Mouse (Mus musculus): Measurements from ENCODE around the gene Vps25. TPM values are rescaled to one million over a fixed set of nuclear protein-coding genes. Genes with fewer than 3 reads are reported as not detected.

Gene Vps25
- polyA plus RNA-seq, 1 experiment from 2014 or later: 163 TPM

- ATAC-seq (replicated peaks; ENCODE audit: low FRiP score) (no peak), DNase-seq (ENCODE audit: low spot score) (no peak)
- no peaks in the 10 kb centered on the region for H3K27me3 ChIP-seq (replicated peaks; ENCODE audit: control insufficient read depth, insufficient read depth, low read length)
- peaks cover under 1% of the 10 kb centered on the region; the same call in 1 of the 2 replicates for H3K4me1 ChIP-seq (replicated peaks; ENCODE audit: control insufficient read depth, insufficient read depth, low read length)
- H3K9me3 ChIP-seq (ENCODE audit: control insufficient read depth, low read length): no peaks in the 10 kb centered on the region
- no peak overlapping the region for H3K27ac ChIP-seq (ENCODE audit: low read depth, low read length)
- H3K4me3 ChIP-seq (ENCODE audit: low read depth, low read length): no peak overlapping the region
- no peak overlapping the region for H3K4me2 ChIP-seq
- no peak overlapping the region for H3K9ac ChIP-seq (ENCODE audit: low read depth, low read length)
- peaks cover 42% of the 10 kb centered on the region for H3K36me3 ChIP-seq (ENCODE audit: control insufficient read depth, insufficient read depth, low read length)
- WGBS: 96% methylated on average over 8 of the region's 8 CpGs
These were observed 41.7 kb downstream of the Vps25 start for GRCm38 (mm10) chr11:101295191-101295590.

DNA sequence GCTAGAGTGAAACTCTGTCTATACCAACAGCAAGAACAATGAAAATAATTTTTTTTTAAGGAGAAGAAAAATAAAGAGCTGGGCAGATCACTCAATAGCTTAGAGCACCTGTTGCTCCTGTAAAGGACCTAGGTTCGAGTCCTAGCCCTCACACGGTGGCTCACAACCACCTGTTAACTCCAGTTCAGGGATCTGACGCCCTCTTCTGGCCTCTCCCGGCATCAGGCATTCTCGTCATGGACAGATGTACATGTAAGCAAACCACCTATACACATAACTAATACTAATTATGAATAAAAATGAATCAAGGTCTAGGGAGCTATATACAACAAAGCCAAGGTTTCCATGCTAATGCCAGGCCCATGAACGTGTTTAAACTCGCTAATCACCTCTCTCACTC, 47.4 kb downstream of the Vps25 start:
- Histone ChIP-seq H3K27ac (ENCODE audit: low read depth, low read length) (no peak overlapping the region), H3K9me3 (ENCODE audit: control insufficient read depth, low read length) (no peaks in the 10 kb centered on the region)
- WGBS: 60% methylated on average over 7 of the region's 7 CpGs

DNA sequence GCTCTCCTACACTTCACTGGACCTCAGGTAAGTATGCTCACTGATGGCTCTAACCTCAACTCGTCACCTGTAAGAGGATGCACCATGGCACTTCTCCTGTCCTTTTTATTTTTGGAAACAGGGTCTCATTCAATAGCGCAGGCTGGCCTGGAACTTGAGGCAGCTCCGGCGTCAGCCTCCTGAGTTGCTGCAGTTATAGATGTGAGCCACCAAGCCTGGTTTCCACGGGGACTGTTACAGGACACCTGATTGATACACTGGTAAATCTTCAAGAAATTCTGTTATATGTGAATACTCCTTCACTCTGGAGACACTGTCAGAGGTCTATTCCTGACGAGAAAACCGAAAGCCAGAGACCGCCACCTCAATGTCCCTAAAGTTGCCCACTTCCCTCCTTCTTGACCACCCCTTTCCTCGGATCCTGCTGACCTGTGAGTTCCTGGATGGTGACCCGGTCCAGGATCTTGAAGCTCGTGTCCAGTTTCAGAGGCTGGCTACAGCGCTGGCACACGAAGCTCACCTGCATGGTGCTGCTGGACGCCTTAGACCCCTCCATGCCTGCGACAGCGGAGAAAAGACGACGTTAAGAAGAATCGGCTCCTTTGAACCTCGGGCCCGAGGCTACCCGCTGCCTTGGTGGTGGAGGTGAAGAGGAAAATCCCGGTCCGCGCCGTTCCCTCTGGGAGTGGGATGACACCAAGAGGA, 47.9 kb downstream of the Vps25 start:
- H3K36me3 ChIP-seq (ENCODE audit: control insufficient read depth, insufficient read depth, low read length): peaks cover 8% of the 10 kb centered on the region; the same call in 1 of the 2 replicates
- peak overlapping the region; percentile 91 for H3K4me2 ChIP-seq
- H3K9ac ChIP-seq (ENCODE audit: low read depth, low read length): peak overlapping the region; percentile 85
- H3K4me3 ChIP-seq (ENCODE audit: low read depth, low read length): peak overlapping the region; percentile 86
- H3K27me3 ChIP-seq (replicated peaks; ENCODE audit: control insufficient read depth, insufficient read depth, low read length): no peaks in the 10 kb centered on the region
- ATAC-seq (replicated peaks; ENCODE audit: low FRiP score) (peak; percentile 39), DNase-seq (ENCODE audit: low spot score) (no peak)
- 10% methylated on average over 26 of the region's 26 CpGs for WGBS
- no peaks in the 10 kb centered on the region for H3K9me3 ChIP-seq (ENCODE audit: control insufficient read depth, low read length)
- H3K27ac ChIP-seq (ENCODE audit: low read depth, low read length): peak overlapping the region; percentile 39; the same call in 1 of the 2 replicates
- H3K4me1 ChIP-seq (replicated peaks; ENCODE audit: control insufficient read depth, insufficient read depth, low read length): peaks cover 11% of the 10 kb centered on the region

More for the DNA sequence above, 47.4 kb downstream of the Vps25 start:
- Histone ChIP-seq H3K27me3 (replicated peaks; ENCODE audit: control insufficient read depth, insufficient read depth, low read length) (no peaks in the 10 kb centered on the region), H3K36me3 (ENCODE audit: control insufficient read depth, insufficient read depth, low read length) (peaks cover 8% of the 10 kb centered on the region; the same call in 1 of the 2 replicates), H3K9ac (ENCODE audit: low read depth, low read length) (peak overlapping the region; percentile 85), H3K4me2 (peak overlapping the region; percentile 91), H3K4me3 (ENCODE audit: low read depth, low read length) (peak overlapping the region; percentile 86), H3K4me1 (replicated peaks; ENCODE audit: control insufficient read depth, insufficient read depth, low read length) (peaks cover 11% of the 10 kb centered on the region)
- ATAC-seq (replicated peaks; ENCODE audit: low FRiP score) (no peak), DNase-seq (ENCODE audit: low spot score) (no peak)

DNA sequence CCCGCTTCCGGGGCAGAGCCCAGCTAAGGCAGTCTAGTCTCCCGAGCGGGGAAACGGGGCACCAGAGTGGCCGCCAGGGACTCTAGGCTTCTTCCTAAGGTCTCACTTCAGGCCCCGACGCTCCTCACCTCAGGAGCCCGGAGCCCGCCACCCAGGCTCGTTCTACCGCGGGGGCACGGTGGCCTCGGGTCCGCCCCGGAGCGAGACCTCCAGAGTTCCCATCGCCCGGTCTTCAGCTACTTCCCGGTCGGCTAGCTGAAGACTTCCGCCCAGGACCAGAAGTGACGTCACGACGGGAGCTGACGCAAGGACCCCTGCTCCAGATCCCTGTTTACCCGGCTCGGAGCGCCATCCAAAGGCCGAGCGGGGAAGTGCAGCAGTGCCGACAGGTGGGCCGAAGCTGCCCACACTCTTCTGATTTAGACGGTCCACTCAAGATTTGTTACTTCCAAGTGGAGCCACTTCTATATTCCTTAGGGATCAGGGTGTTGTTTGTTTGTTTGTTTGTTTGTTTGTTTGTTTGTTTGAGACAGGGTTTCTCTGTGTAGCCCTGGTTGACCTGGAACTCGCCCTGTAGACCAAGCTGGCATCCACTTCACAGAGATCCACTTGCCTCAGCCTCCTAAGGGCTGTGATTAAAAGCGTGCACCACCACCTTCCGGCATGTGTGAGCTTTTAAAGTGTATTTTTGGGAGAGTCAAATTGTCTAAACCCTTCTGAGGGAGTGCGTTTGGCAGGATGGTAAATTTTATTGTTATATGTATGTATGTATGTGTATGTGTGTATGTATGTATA, 48.7 kb downstream of the Vps25 start, which contains the start of gene Becn1:
Gene Becn1 (minus strand): TSS at position 283 of the 795 bp plus-strand sequence.
- no peaks in the 10 kb centered on the region for H3K9me3 ChIP-seq (ENCODE audit: control insufficient read depth, low read length)
- peaks cover 8% of the 10 kb centered on the region; the same call in 1 of the 2 replicates for H3K36me3 ChIP-seq (ENCODE audit: control insufficient read depth, insufficient read depth, low read length)
- H3K27me3 ChIP-seq (replicated peaks; ENCODE audit: control insufficient read depth, insufficient read depth, low read length): no peaks in the 10 kb centered on the region
- H3K27ac ChIP-seq (ENCODE audit: low read depth, low read length): peak within 1 kb of the TSS; percentile 39; the same call in 1 of the 2 replicates
- peak within 1 kb of the TSS; percentile 86 for H3K4me3 ChIP-seq (ENCODE audit: low read depth, low read length)
- ATAC-seq (replicated peaks; ENCODE audit: low FRiP score) (peak; percentile 93), DNase-seq (ENCODE audit: low spot score) (peak; percentile 96)
- H3K4me2 ChIP-seq: peak within 1 kb of the TSS; percentile 91
- peaks cover 11% of the 10 kb centered on the region for H3K4me1 ChIP-seq (replicated peaks; ENCODE audit: control insufficient read depth, insufficient read depth, low read length)
- H3K9ac ChIP-seq (ENCODE audit: low read depth, low read length): peak within 1 kb of the TSS; percentile 85
- 7% methylated on average over 38 of the region's 39 CpGs for whole genome bisulfite sequencing

- Histone ChIP-seq H3K4me2 (no peak overlapping the region), H3K9ac (ENCODE audit: low read depth, low read length) (no peak overlapping the region), H3K36me3 (ENCODE audit: control insufficient read depth, insufficient read depth, low read length) (no peaks in the 10 kb centered on the region), H3K27ac (ENCODE audit: low read depth, low read length) (no peak overlapping the region), H3K27me3 (replicated peaks; ENCODE audit: control insufficient read depth, insufficient read depth, low read length) (no peaks in the 10 kb centered on the region), H3K4me3 (ENCODE audit: low read depth, low read length) (no peak overlapping the region), H3K4me1 (replicated peaks; ENCODE audit: control insufficient read depth, insufficient read depth, low read length) (no peaks in the 10 kb centered on the region), H3K9me3 (ENCODE audit: control insufficient read depth, low read length) (no peaks in the 10 kb centered on the region)
- DNase-seq (ENCODE audit: low spot score) (no peak), ATAC-seq (replicated peaks; ENCODE audit: low FRiP score) (no peak)
- WGBS: 32% methylated on average over 5 of the region's 5 CpGs
These were observed 54.2 kb downstream of the Vps25 start for GRCm38 (mm10) chr11:101307744-101308143.

Other genes starting within 250 kb of the Vps25 start
- gene Atp6v0a1, start 244.3 kb upstream of the Vps25 start, polyA plus RNA-seq (2014; fragmentation: Nextera tagmentation; extraction: Ambion mirVana): 55.4 and 60.0 TPM in 2 replicates
- gene Naglu, start 183.7 kb upstream of the Vps25 start, polyA plus RNA-seq (2014; fragmentation: Nextera tagmentation; extraction: Ambion mirVana): 7.7 and 8.0 TPM in 2 replicates
- 0.12 and 0.27 TPM in 2 replicates for gene Hsd17b1, start 175.3 kb upstream of the Vps25 start, polyA plus RNA-seq (2014; fragmentation: Nextera tagmentation; extraction: Ambion mirVana)
- 43.3 and 45.8 TPM in 2 replicates for gene Coasy, start 171.1 kb upstream of the Vps25 start, polyA plus RNA-seq (2014; fragmentation: Nextera tagmentation; extraction: Ambion mirVana)
- gene Mlx, start 166.4 kb upstream of the Vps25 start, polyA plus RNA-seq (2014; fragmentation: Nextera tagmentation; extraction: Ambion mirVana): 45.3 and 45.6 TPM in 2 replicates
- gene Psmc3ip, start 158.3 kb upstream of the Vps25 start, polyA plus RNA-seq (2014; fragmentation: Nextera tagmentation; extraction: Ambion mirVana): 40.7 and 42.8 TPM in 2 replicates
- gene Retreg3, start 133.8 kb upstream of the Vps25 start, polyA plus RNA-seq (2014; fragmentation: Nextera tagmentation; extraction: Ambion mirVana): 11.5 and 12.2 TPM in 2 replicates
- gene Tubg1, start 133.8 kb upstream of the Vps25 start, polyA plus RNA-seq (2014; fragmentation: Nextera tagmentation; extraction: Ambion mirVana): 82.3 and 85.3 TPM in 2 replicates
- 1.3 and 1.8 TPM in 2 replicates for gene Tubg2, start 97.8 kb upstream of the Vps25 start, polyA plus RNA-seq (2014; fragmentation: Nextera tagmentation; extraction: Ambion mirVana)
- 0.34 and 0.40 TPM in 2 replicates for gene Cntnap1, start 83.2 kb upstream of the Vps25 start, polyA plus RNA-seq (2014; fragmentation: Nextera tagmentation; extraction: Ambion mirVana)
- gene Plekhh3, start 82.4 kb upstream of the Vps25 start, polyA plus RNA-seq (2014; fragmentation: Nextera tagmentation; extraction: Ambion mirVana): 3.4 and 3.8 TPM in 2 replicates
- 0.10 TPM in 1 of 2 replicates, not detected in the other for gene Ccr10, start 78.3 kb upstream of the Vps25 start, polyA plus RNA-seq (2014; fragmentation: Nextera tagmentation; extraction: Ambion mirVana)
- gene Ezh1, start 27.2 kb upstream of the Vps25 start, polyA plus RNA-seq (2014; fragmentation: Nextera tagmentation; extraction: Ambion mirVana): 11.8 and 12.4 TPM in 2 replicates
- gene Ramp2, start 7.7 kb upstream of the Vps25 start, polyA plus RNA-seq (2014; fragmentation: Nextera tagmentation; extraction: Ambion mirVana): 62.4 and 64.2 TPM in 2 replicates
- gene Wnk4, start 6.9 kb downstream of the Vps25 start, polyA plus RNA-seq (2014; fragmentation: Nextera tagmentation; extraction: Ambion mirVana): 18.5 and 19.7 TPM in 2 replicates
- gene Cntd1, start 25.3 kb downstream of the Vps25 start, polyA plus RNA-seq (2014; fragmentation: Nextera tagmentation; extraction: Ambion mirVana): 1.2 and 1.4 TPM in 2 replicates
- gene Coa3, start 25.4 kb downstream of the Vps25 start, polyA plus RNA-seq (2014; fragmentation: Nextera tagmentation; extraction: Ambion mirVana): 190 and 197 TPM in 2 replicates
- gene Becn1, start 48.6 kb downstream of the Vps25 start, polyA plus RNA-seq (2014; fragmentation: Nextera tagmentation; extraction: Ambion mirVana): 134 and 148 TPM in 2 replicates
- gene Psme3, start 62.5 kb downstream of the Vps25 start, polyA plus RNA-seq (2014; fragmentation: Nextera tagmentation; extraction: Ambion mirVana): 201 and 221 TPM in 2 replicates
- 2.9 and 3.2 TPM in 2 replicates for gene Aoc2, start 71.4 kb downstream of the Vps25 start, polyA plus RNA-seq (2014; fragmentation: Nextera tagmentation; extraction: Ambion mirVana)
- 0.08 TPM in 1 of 2 replicates, not detected in the other for gene Aoc3, start 76.9 kb downstream of the Vps25 start, polyA plus RNA-seq (2014; fragmentation: Nextera tagmentation; extraction: Ambion mirVana)
- gene G6pc, start 113.9 kb downstream of the Vps25 start, polyA plus RNA-seq (2014; fragmentation: Nextera tagmentation; extraction: Ambion mirVana): not detected in 2 replicates
- gene Aarsd1, start 163.9 kb downstream of the Vps25 start, polyA plus RNA-seq (2014; fragmentation: Nextera tagmentation; extraction: Ambion mirVana): 92.3 and 94.0 TPM in 2 replicates
- gene Gm27029, start 171.1 kb downstream of the Vps25 start, polyA plus RNA-seq (2014; fragmentation: Nextera tagmentation; extraction: Ambion mirVana): 8.7 and 9.2 TPM in 2 replicates
- 12.6 and 13.4 TPM in 2 replicates for gene Rundc1, start 171.4 kb downstream of the Vps25 start, polyA plus RNA-seq (2014; fragmentation: Nextera tagmentation; extraction: Ambion mirVana)
- gene Ptges3l, start 171.6 kb downstream of the Vps25 start, polyA plus RNA-seq (2014; fragmentation: Nextera tagmentation; extraction: Ambion mirVana): 3.2 and 5.0 TPM in 2 replicates
- 553 and 579 TPM in 2 replicates for gene Rpl27, start 188.6 kb downstream of the Vps25 start, polyA plus RNA-seq (2014; fragmentation: Nextera tagmentation; extraction: Ambion mirVana)
- 31.2 and 34.6 TPM in 2 replicates for gene Ifi35, start 194.7 kb downstream of the Vps25 start, polyA plus RNA-seq (2014; fragmentation: Nextera tagmentation; extraction: Ambion mirVana)
- 3.7 and 5.4 TPM in 2 replicates for gene Rnd2, start 211.3 kb downstream of the Vps25 start, polyA plus RNA-seq (2014; fragmentation: Nextera tagmentation; extraction: Ambion mirVana)
- 16.8 and 19.5 TPM in 2 replicates for gene Vat1, start 212.5 kb downstream of the Vps25 start, polyA plus RNA-seq (2014; fragmentation: Nextera tagmentation; extraction: Ambion mirVana)

Measured in liver, embryonic 11.5 days (tissue).